Mouse (Mus musculus): ENCODE measurements around the gene Map10. TPM values are rescaled to one million over a fixed set of nuclear protein-coding genes. Genes with fewer than 3 reads are reported as not detected.

The Map10 gene
- polyA plus RNA-seq, 1 experiment from 2014 or later: 6.7 TPM

DNA sequence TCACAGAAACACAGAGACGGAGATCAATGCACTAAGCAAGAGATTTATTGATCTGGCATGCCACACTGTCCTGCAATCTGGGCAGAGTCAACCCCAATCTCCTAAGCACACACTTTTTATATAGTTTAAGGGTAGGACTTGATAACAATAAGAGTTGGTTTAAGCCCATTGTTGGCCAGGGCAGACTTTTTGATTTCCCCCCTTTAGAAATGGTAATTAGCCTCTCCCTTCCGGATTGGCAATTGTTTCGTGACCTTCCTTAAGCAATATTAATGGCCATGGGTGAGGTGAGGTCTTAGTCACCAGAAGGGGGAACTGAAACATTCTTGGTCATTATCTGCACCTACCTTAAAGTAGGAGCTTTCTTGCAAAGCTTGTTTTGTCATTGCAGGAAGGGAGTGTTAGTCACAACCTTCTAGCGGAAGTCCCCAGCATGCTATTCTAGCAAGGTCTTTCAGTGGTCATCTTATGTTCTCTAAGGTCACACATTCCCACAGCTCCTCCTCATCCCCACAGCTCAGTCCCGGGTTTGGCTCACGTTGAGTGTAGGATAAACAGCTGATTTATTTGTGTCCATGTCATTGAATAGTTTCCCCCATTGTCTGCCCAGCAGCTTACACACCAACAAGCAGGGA, 29.9 kb downstream of the Map10 start:
- Histone ChIP-seq H3K4me2 (replicated peaks) (no peak overlapping the region), H3K4me1 (no peaks in the 10 kb centered on the region), H3K27ac (no peak overlapping the region), H3K36me3 (no peaks in the 10 kb centered on the region), H3K27me3 (no peaks in the 10 kb centered on the region), H3K9ac (no peak overlapping the region), H3K4me3 (no peak overlapping the region), H3K9me3 (peaks cover 13% of the 10 kb centered on the region)
- 84% methylated on average over 6 of the region's 6 CpGs for WGBS
- ATAC-seq (ENCODE audit: low FRiP score, low read depth): no peak

DNA sequence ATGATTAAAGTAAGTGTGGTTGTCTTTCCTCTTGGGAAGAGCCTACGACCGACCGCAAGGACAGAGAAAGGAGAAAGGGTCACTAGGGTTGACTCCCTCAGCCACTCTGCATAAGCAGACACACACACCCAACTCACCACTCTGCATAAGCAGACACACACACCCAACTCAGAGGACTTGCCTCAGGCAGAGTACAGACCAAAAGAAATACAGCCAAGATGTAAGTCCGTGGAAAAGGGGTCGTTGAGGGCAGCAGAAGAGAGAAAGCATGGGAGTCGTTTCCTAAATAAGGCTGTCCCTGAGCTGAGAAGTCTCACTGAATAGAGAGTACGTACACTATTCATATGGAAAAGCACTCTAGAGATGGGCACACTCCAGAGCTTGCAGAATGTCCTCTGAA, 30.8 kb downstream of the Map10 start:
- peaks cover 13% of the 10 kb centered on the region for H3K9me3 ChIP-seq
- H3K27ac ChIP-seq: no peak overlapping the region
- no peak overlapping the region for H3K4me3 ChIP-seq
- H3K9ac ChIP-seq: no peak overlapping the region
- no peaks in the 10 kb centered on the region for H3K4me1 ChIP-seq
- no peaks in the 10 kb centered on the region for H3K36me3 ChIP-seq
- no peaks in the 10 kb centered on the region for H3K27me3 ChIP-seq
- WGBS: 80% methylated on average over 7 of the region's 7 CpGs
- ATAC-seq (ENCODE audit: low FRiP score, low read depth): no peak
- no peak overlapping the region for H3K4me2 ChIP-seq (replicated peaks)

DNA sequence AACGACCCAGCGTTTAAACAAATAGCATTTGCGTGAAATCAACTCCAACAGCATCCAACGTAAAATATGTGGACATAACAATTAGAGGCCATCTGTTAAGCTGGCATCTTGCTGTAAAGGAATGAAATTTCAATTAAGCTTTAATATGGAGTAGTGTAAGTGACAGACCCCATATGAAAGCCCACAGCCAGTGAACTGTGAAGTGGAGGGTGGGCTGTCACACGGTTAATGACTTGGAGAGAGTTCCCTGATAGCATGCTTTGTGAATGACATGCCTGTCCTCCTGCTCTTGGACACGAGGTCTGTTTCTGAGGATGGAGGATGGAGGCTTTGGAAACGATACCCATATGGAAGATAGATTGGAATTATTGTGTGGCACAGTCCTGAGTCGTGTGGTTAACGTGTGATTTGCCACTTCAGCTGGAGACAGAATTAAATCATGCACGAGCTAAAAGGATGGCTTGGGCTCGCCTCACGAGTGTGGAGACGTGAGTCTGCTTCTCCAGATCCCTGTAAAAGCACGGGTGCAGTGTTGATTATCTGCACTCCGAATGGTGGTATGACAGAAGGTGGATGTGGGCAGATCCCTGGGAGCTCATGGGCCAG, 33.4 kb downstream of the Map10 start:
- Histone ChIP-seq H3K27me3 (no peaks in the 10 kb centered on the region), H3K4me1 (0 out of 2 replicates have a peak, but pooled peaks cover 3% of the 10 kb centered on the region), H3K4me2 (replicated peaks) (no peak overlapping the region), H3K9me3 (peaks cover 10% of the 10 kb centered on the region), H3K27ac (no peak overlapping the region), H3K4me3 (no peak overlapping the region), H3K36me3 (no peaks in the 10 kb centered on the region), H3K9ac (no peak overlapping the region)
- WGBS: 55% methylated on average over 15 of the region's 15 CpGs
- no peak for ATAC-seq (ENCODE audit: low FRiP score, low read depth)

DNA sequence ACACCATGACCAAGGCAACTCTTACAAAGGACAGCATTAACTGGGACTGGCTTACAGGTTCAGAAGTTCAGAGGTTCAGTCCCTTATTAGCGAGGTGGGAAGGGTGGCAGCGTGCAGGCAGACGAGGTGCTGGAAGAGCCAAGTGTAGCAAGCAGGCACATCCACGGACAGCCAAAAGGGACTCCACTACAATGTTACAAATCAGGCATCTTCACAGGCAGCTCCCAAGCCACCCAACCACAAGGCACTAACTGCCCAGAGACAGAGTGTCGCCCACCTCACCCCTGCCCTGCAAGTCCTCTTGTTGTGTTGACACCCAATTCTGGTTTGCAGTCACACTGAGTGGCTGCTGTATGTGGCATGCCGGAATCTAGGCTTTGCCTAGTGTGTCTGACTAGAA, 34.8 kb downstream of the Map10 start:
- no peaks in the 10 kb centered on the region for H3K36me3 ChIP-seq
- H3K4me2 ChIP-seq (replicated peaks): no peak overlapping the region
- H3K9me3 ChIP-seq: no peaks in the 10 kb centered on the region
- no peak overlapping the region for H3K9ac ChIP-seq
- ATAC-seq (ENCODE audit: low FRiP score, low read depth): no peak
- 0 out of 2 replicates have a peak, but pooled peaks cover 3% of the 10 kb centered on the region for H3K4me1 ChIP-seq
- WGBS: 87% methylated on average over 6 of the region's 6 CpGs
- H3K4me3 ChIP-seq: no peak overlapping the region
- H3K27ac ChIP-seq: no peak overlapping the region
- H3K27me3 ChIP-seq: no peaks in the 10 kb centered on the region

DNA sequence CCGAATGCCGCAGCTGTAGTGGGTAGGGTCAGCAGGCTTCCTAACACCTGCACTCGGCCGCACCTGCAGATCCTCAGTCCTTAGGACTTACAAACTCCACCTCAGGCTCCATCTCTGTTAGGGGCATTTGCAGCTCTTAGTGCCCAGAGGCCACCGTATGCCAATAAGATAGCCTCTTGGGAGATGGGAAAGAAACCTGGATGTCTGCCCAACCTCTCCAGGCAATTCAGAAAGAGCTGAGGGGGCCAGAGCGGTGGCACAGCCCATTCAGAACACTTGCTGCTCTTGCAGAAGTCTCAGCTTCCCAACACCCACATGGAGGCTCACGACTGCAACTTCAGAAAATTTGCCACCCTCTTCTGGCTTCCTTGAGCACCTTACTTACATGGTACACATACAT, 36.2 kb downstream of the Map10 start:
- Histone ChIP-seq H3K27me3 (no peaks in the 10 kb centered on the region), H3K36me3 (no peaks in the 10 kb centered on the region), H3K4me1 (0 out of 2 replicates have a peak, but pooled peaks cover 3% of the 10 kb centered on the region), H3K4me2 (replicated peaks) (no peak overlapping the region), H3K4me3 (no peak overlapping the region), H3K9ac (no peak overlapping the region), H3K9me3 (no peaks in the 10 kb centered on the region), H3K27ac (no peak overlapping the region)
- WGBS: 72% methylated on average over 7 of the region's 7 CpGs
- no peak for ATAC-seq (ENCODE audit: low FRiP score, low read depth)

DNA sequence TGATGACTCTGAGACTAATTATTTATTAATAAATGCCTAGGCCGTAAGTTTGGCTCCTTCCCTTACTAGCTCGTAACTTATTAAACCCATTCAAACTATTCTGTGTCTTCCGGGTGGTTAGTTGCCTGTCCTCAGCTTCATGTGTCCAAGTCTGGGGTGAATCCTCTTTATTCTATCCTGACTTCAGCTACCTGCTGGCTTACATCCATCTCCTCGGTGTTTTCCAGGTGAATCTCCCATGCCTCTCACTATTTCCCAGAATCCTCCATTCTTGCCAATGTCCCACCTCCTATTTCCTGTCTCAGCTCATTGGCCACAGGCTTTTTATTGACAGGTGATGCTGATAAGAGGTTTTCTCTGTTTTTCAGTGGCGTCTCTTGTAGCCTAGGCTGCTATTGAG, 39.6 kb downstream of the Map10 start:
- ATAC-seq (ENCODE audit: low FRiP score, low read depth): no peak
- no peak overlapping the region for H3K27ac ChIP-seq
- 88% methylated on average over 5 of the region's 5 CpGs for WGBS
- H3K4me2 ChIP-seq (replicated peaks): no peak overlapping the region
- H3K36me3 ChIP-seq: no peaks in the 10 kb centered on the region
- no peaks in the 10 kb centered on the region for H3K9me3 ChIP-seq
- H3K9ac ChIP-seq: no peak overlapping the region
- H3K27me3 ChIP-seq: no peaks in the 10 kb centered on the region
- 0 out of 2 replicates have a peak, but pooled peaks cover 3% of the 10 kb centered on the region for H3K4me1 ChIP-seq
- H3K4me3 ChIP-seq: no peak overlapping the region

DNA sequence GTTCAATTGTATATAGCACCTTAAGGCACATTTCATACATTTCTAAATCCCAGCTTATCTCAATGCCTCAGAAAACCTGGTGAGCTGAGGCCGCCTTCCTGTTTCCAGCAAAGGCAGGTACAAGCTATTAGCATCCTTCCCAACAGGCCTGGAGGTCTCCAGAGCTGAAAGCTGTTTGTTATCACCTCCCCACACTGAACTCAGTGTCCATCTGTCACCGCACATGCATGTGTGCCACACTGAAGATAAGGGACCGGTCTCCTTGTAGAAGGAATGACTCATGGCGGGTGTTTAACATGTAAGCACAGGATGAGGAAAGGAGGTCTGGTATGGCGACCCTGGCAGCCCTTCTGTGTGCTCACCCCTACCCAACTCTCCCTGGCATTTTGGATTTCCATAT, 41.9 kb downstream of the Map10 start:
- 92% methylated on average over 5 of the region's 5 CpGs for WGBS
- H3K4me3 ChIP-seq: no peak overlapping the region
- H3K36me3 ChIP-seq: no peaks in the 10 kb centered on the region
- no peak overlapping the region for H3K4me2 ChIP-seq (replicated peaks)
- peaks cover 7% of the 10 kb centered on the region for H3K4me1 ChIP-seq
- ATAC-seq (ENCODE audit: low FRiP score, low read depth): no peak
- no peak overlapping the region for H3K9ac ChIP-seq
- H3K27me3 ChIP-seq: no peaks in the 10 kb centered on the region
- no peak overlapping the region for H3K27ac ChIP-seq
- H3K9me3 ChIP-seq: no peaks in the 10 kb centered on the region

DNA sequence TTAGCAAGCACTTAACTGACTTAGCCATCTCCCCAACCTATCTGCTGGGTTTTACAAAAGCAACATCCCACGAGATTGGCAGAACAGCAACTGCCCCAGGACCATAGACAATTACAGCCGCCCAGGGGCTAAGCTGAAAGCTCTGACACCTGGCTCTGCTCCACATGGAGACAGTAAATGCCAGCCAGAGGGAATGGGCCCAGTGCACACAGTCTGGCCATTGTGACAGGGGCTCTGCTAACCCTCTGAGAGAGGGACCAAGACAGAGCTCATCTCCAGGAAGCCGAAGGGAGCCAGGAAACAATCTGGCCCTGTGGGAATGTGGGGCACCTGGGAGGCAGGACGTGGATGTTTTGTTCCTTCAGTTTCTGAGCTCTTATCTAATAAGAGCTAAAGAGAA, 46.6 kb downstream of the Map10 start:
- Histone ChIP-seq H3K9me3 (no peaks in the 10 kb centered on the region), H3K27me3 (no peaks in the 10 kb centered on the region), H3K4me1 (peaks cover 16% of the 10 kb centered on the region), H3K27ac (no peak overlapping the region), H3K36me3 (no peaks in the 10 kb centered on the region), H3K9ac (no peak overlapping the region), H3K4me3 (no peak overlapping the region), H3K4me2 (replicated peaks) (no peak overlapping the region)
- 24% methylated on average over 4 of the region's 4 CpGs for WGBS
- no peak for ATAC-seq (ENCODE audit: low FRiP score, low read depth)

DNA sequence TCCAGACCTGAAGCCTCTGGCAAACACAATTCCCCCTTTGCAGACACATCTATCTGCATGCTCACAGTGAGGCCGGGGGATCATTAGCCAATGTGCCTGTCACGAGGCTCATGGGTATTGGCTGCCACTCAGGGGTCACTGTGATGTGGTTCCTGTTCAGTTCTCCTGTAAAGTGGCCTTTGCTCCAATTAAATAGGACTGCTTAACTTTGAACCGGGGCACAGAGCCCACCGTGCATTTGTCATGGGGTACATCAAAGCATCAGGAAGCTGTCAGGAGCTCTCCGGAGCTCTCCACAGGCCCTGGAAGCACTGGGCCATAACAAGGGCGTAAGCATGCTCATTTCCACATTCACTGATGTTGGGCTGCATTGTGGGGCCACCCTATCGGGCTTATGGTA, 47.0 kb downstream of the Map10 start:
- no peaks in the 10 kb centered on the region for H3K36me3 ChIP-seq
- no peak for ATAC-seq (ENCODE audit: low FRiP score, low read depth)
- no peaks in the 10 kb centered on the region for H3K27me3 ChIP-seq
- no peak overlapping the region for H3K4me2 ChIP-seq (replicated peaks)
- H3K9me3 ChIP-seq: no peaks in the 10 kb centered on the region
- 12% methylated on average over 7 of the region's 7 CpGs for WGBS
- H3K27ac ChIP-seq: no peak overlapping the region
- peaks cover 16% of the 10 kb centered on the region for H3K4me1 ChIP-seq
- H3K9ac ChIP-seq: no peak overlapping the region
- H3K4me3 ChIP-seq: no peak overlapping the region

DNA sequence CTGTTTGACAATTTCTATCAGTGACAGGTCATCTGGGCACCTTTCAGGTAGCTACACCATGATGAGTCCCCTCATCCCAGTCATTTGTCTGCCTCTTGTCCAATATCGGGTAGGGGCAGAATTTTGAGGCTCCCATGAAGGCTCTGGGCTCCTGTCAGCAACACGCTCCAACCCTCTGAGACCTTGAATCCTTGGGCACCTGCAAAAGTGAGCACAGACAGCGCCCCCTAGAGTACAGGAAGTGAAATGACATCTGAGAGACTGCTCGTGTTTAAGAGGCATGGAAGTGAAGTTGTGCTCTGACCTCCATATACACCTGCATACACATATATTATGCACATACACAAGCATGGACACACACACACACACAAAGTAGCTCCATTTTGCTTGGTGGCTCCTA, 49.3 kb downstream of the Map10 start:
- Histone ChIP-seq H3K4me2 (replicated peaks) (no peak overlapping the region), H3K27me3 (no peaks in the 10 kb centered on the region), H3K27ac (no peak overlapping the region), H3K36me3 (no peaks in the 10 kb centered on the region), H3K4me3 (no peak overlapping the region), H3K4me1 (peaks cover 36% of the 10 kb centered on the region), H3K9me3 (no peaks in the 10 kb centered on the region), H3K9ac (no peak overlapping the region)
- 67% methylated on average over 4 of the region's 4 CpGs for WGBS
- ATAC-seq (ENCODE audit: low FRiP score, low read depth): no peak

DNA sequence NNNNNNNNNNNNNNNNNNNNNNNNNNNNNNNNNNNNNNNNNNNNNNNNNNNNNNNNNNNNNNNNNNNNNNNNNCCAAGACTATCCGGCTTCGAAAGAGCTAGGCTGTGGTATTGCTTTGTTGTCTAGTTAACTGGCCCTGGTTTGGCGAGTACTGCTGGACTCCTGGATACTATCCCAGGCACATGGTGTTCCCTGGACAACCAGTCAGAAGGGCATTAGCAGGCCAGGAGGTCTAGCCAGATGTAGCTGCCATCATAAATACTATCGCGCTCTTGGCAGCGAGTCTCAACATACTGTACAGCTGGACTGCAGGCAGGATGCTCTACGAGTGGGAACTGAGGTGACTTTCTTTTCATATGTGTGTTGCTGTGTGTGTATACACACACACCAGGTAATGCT, 53.1 kb downstream of the Map10 start:
- H3K4me2 ChIP-seq (replicated peaks): no peak overlapping the region
- peaks cover 34% of the 10 kb centered on the region for H3K4me1 ChIP-seq
- H3K36me3 ChIP-seq: no peaks in the 10 kb centered on the region
- H3K27ac ChIP-seq: no peak overlapping the region
- no peak overlapping the region for H3K4me3 ChIP-seq
- H3K9ac ChIP-seq: no peak overlapping the region
- H3K9me3 ChIP-seq: no peaks in the 10 kb centered on the region
- 54% methylated on average over 7 of the region's 7 CpGs for WGBS
- H3K27me3 ChIP-seq: no peaks in the 10 kb centered on the region
- ATAC-seq (ENCODE audit: low FRiP score, low read depth): no peak

Measured in limb, embryonic 13.5 days (tissue).